Comparison of ENCODE assay signal across 21 mouse cellular contexts in genomic region chr4:53088999-53089398, GRCm38 (mm10).
DNase-seq lines count a peak whose midpoint lies in the region; ATAC-seq and TF ChIP-seq lines count a peak whose summit lies in the region.
"Had no signal": no experiment of that assay in that cellular context is flagged by ENCODE, and none has a peak within 500 bp of the region (broad histone marks: within the 10 kb centered on the region; RNA-seq: fewer than 3 reads in every experiment).

No protein-coding gene starts in this region.

- no peak overlapping the region for H3K4me3 ChIP-seq in midbrain, embryonic 11.5 days (ENCODE audit: low read depth, low read length)
- H3K4me3 ChIP-seq in midbrain, embryonic 10.5 days = no peak overlapping the region
- no peak overlapping the region for H3K4me3 ChIP-seq in hindbrain, postnatal 0 days (ENCODE audit: low read length)
- H3K4me3 ChIP-seq: forebrain, embryonic 15.5 days; hindbrain, embryonic 12.5 days; hindbrain, embryonic 15.5 days; intestine, embryonic 15.5 days had no signal

- H3K4me1 ChIP-seq in midbrain, embryonic 11.5 days (ENCODE audit: control insufficient read depth, insufficient read depth, low read length) = no peaks in the 10 kb centered on the region
- H3K4me1 ChIP-seq in midbrain, embryonic 10.5 days = no peaks in the 10 kb centered on the region
- H3K4me1 ChIP-seq in hindbrain, postnatal 0 days (ENCODE audit: insufficient read depth, low read length) = no peaks in the 10 kb centered on the region
- H3K4me1 ChIP-seq: forebrain, embryonic 15.5 days; hindbrain, embryonic 12.5 days; hindbrain, embryonic 15.5 days; intestine, embryonic 15.5 days had no signal

- 74% methylated on average over 4 of the region's 4 CpGs for WGBS in midbrain, embryonic 11.5 days
- WGBS in midbrain, embryonic 10.5 days = 75% methylated on average over 4 of the region's 4 CpGs
- WGBS in hindbrain, postnatal 0 days = 73% methylated on average over 4 of the region's 4 CpGs

- no peaks in the 10 kb centered on the region for H3K27me3 ChIP-seq in midbrain, embryonic 11.5 days (ENCODE audit: control insufficient read depth, insufficient read depth, low read length)
- H3K27me3 ChIP-seq in midbrain, embryonic 10.5 days (ENCODE audit: low read depth, poor library complexity, severe bottlenecking) = no peaks in the 10 kb centered on the region
- no peaks in the 10 kb centered on the region for H3K27me3 ChIP-seq in hindbrain, postnatal 0 days (ENCODE audit: insufficient read depth, low read length)
- H3K27me3 ChIP-seq: forebrain, embryonic 15.5 days; hindbrain, embryonic 12.5 days; hindbrain, embryonic 15.5 days; intestine, embryonic 15.5 days; Patski had no signal

- no peaks in the 10 kb centered on the region for H3K36me3 ChIP-seq in midbrain, embryonic 11.5 days (ENCODE audit: control insufficient read depth, insufficient read depth, low read length)
- no peaks in the 10 kb centered on the region for H3K36me3 ChIP-seq in midbrain, embryonic 10.5 days
- peaks cover 13% of the 10 kb centered on the region; the same call in 1 of the 2 replicates for H3K36me3 ChIP-seq in hindbrain, postnatal 0 days (ENCODE audit: insufficient read depth, low read length)
- H3K36me3 ChIP-seq: intestine, embryonic 15.5 days had no signal

- H3K27ac ChIP-seq in midbrain, embryonic 11.5 days (ENCODE audit: low read depth, low read length) = no peak overlapping the region
- no peak overlapping the region for H3K27ac ChIP-seq in midbrain, embryonic 10.5 days (replicated peaks)
- H3K27ac ChIP-seq in hindbrain, postnatal 0 days = no peak overlapping the region
- H3K27ac ChIP-seq: forebrain, embryonic 15.5 days; hindbrain, embryonic 12.5 days; hindbrain, embryonic 15.5 days; intestine, embryonic 15.5 days had no signal

- H3K9me3 ChIP-seq in midbrain, embryonic 11.5 days (ENCODE audit: control insufficient read depth, low read length) = no peaks in the 10 kb centered on the region
- no peaks in the 10 kb centered on the region for H3K9me3 ChIP-seq in midbrain, embryonic 10.5 days (replicated peaks)
- no peaks in the 10 kb centered on the region for H3K9me3 ChIP-seq in hindbrain, postnatal 0 days (ENCODE audit: low read length)
- H3K9me3 ChIP-seq: forebrain, embryonic 15.5 days; hindbrain, embryonic 12.5 days; hindbrain, embryonic 15.5 days; intestine, embryonic 15.5 days had no signal

- no peak overlapping the region for H3K9ac ChIP-seq in midbrain, embryonic 11.5 days (ENCODE audit: low read length)
- no peak overlapping the region for H3K9ac ChIP-seq in hindbrain, postnatal 0 days (replicated peaks; ENCODE audit: low read length)
- H3K9ac ChIP-seq: forebrain, embryonic 15.5 days; hindbrain, embryonic 12.5 days; hindbrain, embryonic 15.5 days; intestine, embryonic 15.5 days had no signal

- ATAC-seq in midbrain, embryonic 11.5 days (ENCODE audit: low FRiP score) = no peak
- peak; percentile 74 for ATAC-seq in granulocyte monocyte progenitor cell, adult 5-6 weeks (replicated peaks; ENCODE audit: poor library complexity, severe bottlenecking)
- ATAC-seq in hindbrain, postnatal 0 days = no peak
- ATAC-seq: forebrain, embryonic 15.5 days; intestine, embryonic 15.5 days; Patski had no signal

- no peak for TF ChIP-seq CTCF in hindbrain, postnatal 0 days (IDR thresholded peaks at IDR 0.05; ENCODE audit: low read depth)

- no peak overlapping the region for H3K4me2 ChIP-seq in midbrain, embryonic 11.5 days
- H3K4me2 ChIP-seq in hindbrain, postnatal 0 days (ENCODE audit: low read depth, low read length) = no peak overlapping the region
- H3K4me2 ChIP-seq: forebrain, embryonic 15.5 days; heart, embryonic 11.5 days; hindbrain, embryonic 12.5 days; hindbrain, embryonic 15.5 days; intestine, embryonic 15.5 days had no signal

- peak; percentile 9 for DNase-seq in embryo, embryonic 10 days (ENCODE audit: low spot score)
- DNase-seq in embryo, embryonic 10.5 days (ENCODE audit: low spot score) = no peak
- peak; percentile 49 for DNase-seq in midbrain, embryonic 11.5 days (ENCODE audit: low spot score, missing footprints)
- DNase-seq in midbrain, embryonic 10.5 days (ENCODE audit: low spot score) = no peak
- DNase-seq in adrenal gland, adult 8-10 months = no peak
- no peak for DNase-seq in hindbrain, postnatal 0 days (ENCODE audit: low spot score)
- no peak for DNase-seq in adipocyte (ENCODE audit: low spot score)
- DNase-seq: adrenal gland, postnatal 10 days; adrenal gland, postnatal 36 days; cerebellum, adult 18-20 months; cerebellum, adult 9-10 months; gastrocnemius, postnatal 10 days; gastrocnemius, postnatal 36 days; heart, adult 11 months had no signal

Comparison
In these comparisons a context has a peak if more than half of its experiments do, and no peak if none do; other contexts are left out.
1. DNase-seq: peak in embryo, embryonic 10 days (single experiment) and midbrain, embryonic 11.5 days (single experiment); none in embryo, embryonic 10.5 days (single experiment), midbrain, embryonic 10.5 days (single experiment), adrenal gland, adult 8-10 months (single experiment), hindbrain, postnatal 0 days (single experiment) and adipocyte (single experiment).